Mouse (Mus musculus) adrenal gland, postnatal 25 days (tissue): ENCODE measurements around the gene Arhgef3. TPM values are rescaled to one million over a fixed set of nuclear protein-coding genes. Genes with fewer than 3 reads are reported as not detected.

Source experiments
- DNase-seq: peaks from one replicate; pipeline ENCODE4 v3.0.0; 2021; ENCODE audit warnings: mixed read lengths
- total RNA-seq: library from RNA; stranded (reverse); gene quantifications from 2 replicates; pipeline ENCODE4 v1.2.3, GENCODE M21; 2021

Gene Arhgef3
- total RNA-seq, 1 experiment from 2014 or later: 47.8 TPM

- DNase-seq: no peak
These were observed 52.1 kb downstream of the Arhgef3 start for GRCm38 (mm10) chr14:27166751-27167150.

- no peak for DNase-seq
These were observed 52.5 kb downstream of the Arhgef3 start for GRCm38 (mm10) chr14:27167177-27167576.

- no peak for DNase-seq
These were observed 53.7 kb downstream of the Arhgef3 start for GRCm38 (mm10) chr14:27168387-27168786.

- DNase-seq: no peak
These were observed 54.6 kb downstream of the Arhgef3 start for GRCm38 (mm10) chr14:27169287-27169686.

- DNase-seq: no peak
These were observed 55.7 kb downstream of the Arhgef3 start for GRCm38 (mm10) chr14:27170421-27170820.

GRCm38 (mm10) chr14:27171175-27171830 lies 56.6 kb downstream of the Arhgef3 start:
- no peak for DNase-seq

GRCm38 (mm10) chr14:27173178-27173803 lies 58.6 kb downstream of the Arhgef3 start:
- DNase-seq: peak; percentile 48

- no peak for DNase-seq
These were observed 59.6 kb downstream of the Arhgef3 start for GRCm38 (mm10) chr14:27174188-27174786.

GRCm38 (mm10) chr14:27174831-27175301 lies 60.2 kb downstream of the Arhgef3 start:
- no peak for DNase-seq

GRCm38 (mm10) chr14:27175343-27175742 lies 60.6 kb downstream of the Arhgef3 start:
- no peak for DNase-seq

GRCm38 (mm10) chr14:27177800-27178559 lies 63.3 kb downstream of the Arhgef3 start:
- DNase-seq: no peak

GRCm38 (mm10) chr14:27178560-27178920 lies 63.8 kb downstream of the Arhgef3 start:
- DNase-seq: peak; percentile 62

GRCm38 (mm10) chr14:27179771-27180170 lies 65.1 kb downstream of the Arhgef3 start:
- DNase-seq: no peak

GRCm38 (mm10) chr14:27182059-27182458 lies 67.4 kb downstream of the Arhgef3 start:
- DNase-seq: no peak

- no peak for DNase-seq
These were observed 68.1 kb downstream of the Arhgef3 start for GRCm38 (mm10) chr14:27182646-27183438.

- DNase-seq: peak; percentile 53
These were observed 69.0 kb downstream of the Arhgef3 start for GRCm38 (mm10) chr14:27183501-27184230.

GRCm38 (mm10) chr14:27185902-27186301 lies 71.2 kb downstream of the Arhgef3 start:
- DNase-seq: no peak

- DNase-seq: no peak
These were observed 71.9 kb downstream of the Arhgef3 start for GRCm38 (mm10) chr14:27186596-27186995.

- DNase-seq: peak; percentile 77
These were observed 72.3 kb downstream of the Arhgef3 start for GRCm38 (mm10) chr14:27187025-27187424.

- no peak for DNase-seq
These were observed 73.2 kb downstream of the Arhgef3 start for GRCm38 (mm10) chr14:27187885-27188284.

GRCm38 (mm10) chr14:27192450-27192849 lies 77.8 kb downstream of the Arhgef3 start:
- peak; percentile 36 for DNase-seq
